Mouse (Mus musculus) kidney, adult 8-10 months (tissue): ENCODE measurements around the gene Gfap.
A peak's percentile ranks its signal among the peaks of the same experiment; 100 is the strongest.

ENCODE experiments used
- DNase-seq, 2 experiments: peaks; one replicate each; pipeline ENCODE4 v3.0.0; 2022

The Gfap gene

GRCm38 (mm10) chr11:102895779-102896178 is 4.9 kb downstream of the Gfap start:
- no peak for DNase-seq

GRCm38 (mm10) chr11:102894716-102895115 is 6.0 kb downstream of the Gfap start:
- no peak for DNase-seq

GRCm38 (mm10) chr11:102893015-102893651 is 7.6 kb downstream of the Gfap start:
- peak; percentile 83 to 85 for DNase-seq

- no peak for DNase-seq
These were observed 10.6 kb downstream of the Gfap start for GRCm38 (mm10) chr11:102890096-102890495.

- DNase-seq, result no peak
These were observed 12.6 kb downstream of the Gfap start for GRCm38 (mm10) chr11:102888135-102888534.

GRCm38 (mm10) chr11:102887433-102887832 is 13.3 kb downstream of the Gfap start:
- no peak for DNase-seq

- DNase-seq, result no peak
These were observed 16.0 kb downstream of the Gfap start, which contains the start of gene Fam187a for GRCm38 (mm10) chr11:102884616-102885219. Fam187a (plus strand) TSS chr11:102885169.

- DNase-seq, result no peak
These were observed 19.2 kb downstream of the Gfap start for GRCm38 (mm10) chr11:102881314-102882198.

GRCm38 (mm10) chr11:102880585-102881313 is 20.0 kb downstream of the Gfap start, which contains the start of the genes Eftud2 and Ccdc103:
Eftud2 (minus strand) TSS chr11:102880985.
Ccdc103 (plus strand) TSS chr11:102881204.
- DNase-seq, result peak; percentile 88 to 93

- no peak for DNase-seq
These were observed 21.2 kb downstream of the Gfap start for GRCm38 (mm10) chr11:102879558-102879957.

- DNase-seq, result no peak
These were observed 25.8 kb downstream of the Gfap start for GRCm38 (mm10) chr11:102874801-102875334.

GRCm38 (mm10) chr11:102864272-102864671 is 36.4 kb downstream of the Gfap start:
- peak; percentile 37 to 79 for DNase-seq

GRCm38 (mm10) chr11:102859933-102860332 is 40.8 kb downstream of the Gfap start:
- no peak for DNase-seq

- no peak for DNase-seq
These were observed 41.8 kb downstream of the Gfap start for GRCm38 (mm10) chr11:102858951-102859350.

GRCm38 (mm10) chr11:102855941-102856340 is 44.8 kb downstream of the Gfap start:
- no peak for DNase-seq

GRCm38 (mm10) chr11:102853760-102854159 is 47.0 kb downstream of the Gfap start:
- no peak for DNase-seq

GRCm38 (mm10) chr11:102851883-102852282 is 48.8 kb downstream of the Gfap start:
- DNase-seq, result peak; percentile 35 to 73

- DNase-seq, result no peak
These were observed 54.8 kb downstream of the Gfap start for GRCm38 (mm10) chr11:102845926-102846325.

GRCm38 (mm10) chr11:102838616-102839150 is 62.0 kb downstream of the Gfap start:
- DNase-seq, result no peak

GRCm38 (mm10) chr11:102838126-102838525 is 62.6 kb downstream of the Gfap start:
- no peak for DNase-seq

- no peak for DNase-seq
These were observed 63.3 kb downstream of the Gfap start for GRCm38 (mm10) chr11:102837385-102837784.
